Comparison of ENCODE assay signal across 20 mouse cellular contexts in genomic region chr4:84135740-84136139, GRCm38 (mm10).
DNase-seq lines count a peak whose midpoint lies in the region; ATAC-seq lines count a peak whose summit lies in the region.
"Had no signal": no experiment of that assay in that cellular context is flagged by ENCODE, and none has a peak within 500 bp of the region (broad histone marks: within the 10 kb centered on the region; RNA-seq: fewer than 3 reads in every experiment).

No protein-coding gene starts in this region.

- H3K4me3 ChIP-seq in embryonic facial prominence, embryonic 13.5 days, result no peak overlapping the region
- no peak overlapping the region for H3K4me3 ChIP-seq in limb, embryonic 10.5 days
- no peak overlapping the region for H3K4me3 ChIP-seq in midbrain, embryonic 13.5 days (replicated peaks)
- H3K4me3 ChIP-seq: embryonic facial prominence, embryonic 12.5 days; forebrain, embryonic 15.5 days; heart, adult 2 months; heart, embryonic 15.5 days had no signal

- peaks cover 9% of the 10 kb centered on the region; the same call in 1 of the 2 replicates for H3K27me3 ChIP-seq in embryonic facial prominence, embryonic 13.5 days
- 0 out of 2 replicates have a peak, but pooled peaks cover 6% of the 10 kb centered on the region for H3K27me3 ChIP-seq in limb, embryonic 10.5 days (ENCODE audit: low read depth, poor library complexity, severe bottlenecking)
- no peaks in the 10 kb centered on the region for H3K27me3 ChIP-seq in midbrain, embryonic 13.5 days
- H3K27me3 ChIP-seq: embryonic facial prominence, embryonic 12.5 days; forebrain, embryonic 15.5 days; heart, embryonic 15.5 days had no signal

- H3K27ac ChIP-seq in embryonic facial prominence, embryonic 13.5 days, result no peak overlapping the region
- peak overlapping the region; percentile 58; the same call in 1 of the 2 replicates for H3K27ac ChIP-seq in limb, embryonic 10.5 days
- no peak overlapping the region for H3K27ac ChIP-seq in midbrain, embryonic 13.5 days
- H3K27ac ChIP-seq: embryonic facial prominence, embryonic 12.5 days; forebrain, embryonic 15.5 days; heart, adult 2 months; heart, embryonic 15.5 days; hindbrain, postnatal 0 days had no signal

- peak; percentile 43 for DNase-seq in embryo, embryonic 10.5 days (ENCODE audit: low spot score)
- no peak for DNase-seq in embryo, embryonic 9.5 days (ENCODE audit: extremely low spot score)
- no peak for DNase-seq in limb, embryonic 10.5 days (ENCODE audit: low spot score)
- no peak for DNase-seq in adrenal gland, postnatal 10 days
- no peak for DNase-seq in heart, postnatal 14 days
- DNase-seq: adrenal gland, postnatal 25 days; cerebellum, adult 11-12 months; cerebellum, adult 9-10 months; cerebellum, postnatal 25 days; gastrocnemius, postnatal 10 days; heart, adult 2 months; kidney, adult 11 months had no signal

- no peaks in the 10 kb centered on the region for H3K36me3 ChIP-seq in embryonic facial prominence, embryonic 13.5 days
- H3K36me3 ChIP-seq in limb, embryonic 10.5 days, result no peaks in the 10 kb centered on the region
- no peaks in the 10 kb centered on the region for H3K36me3 ChIP-seq in midbrain, embryonic 13.5 days
- H3K36me3 ChIP-seq: embryonic facial prominence, embryonic 12.5 days; forebrain, embryonic 15.5 days; heart, embryonic 15.5 days had no signal

- intact Hi-C loops in heart, postnatal 14 days (cut with DNase I), result no loop called here

- H3K9ac ChIP-seq in embryonic facial prominence, embryonic 13.5 days, result no peak overlapping the region
- no peak overlapping the region for H3K9ac ChIP-seq in midbrain, embryonic 13.5 days (replicated peaks)
- H3K9ac ChIP-seq: embryonic facial prominence, embryonic 12.5 days; forebrain, embryonic 15.5 days; heart, embryonic 15.5 days had no signal

- WGBS in embryonic facial prominence, embryonic 13.5 days, result 28% methylated on average over 10 of the region's 10 CpGs
- WGBS in limb, embryonic 10.5 days, result 61% methylated on average over 10 of the region's 10 CpGs
- WGBS in midbrain, embryonic 13.5 days, result 89% methylated on average over 10 of the region's 10 CpGs

- peaks cover 4% of the 10 kb centered on the region; the same call in 1 of the 2 replicates for H3K9me3 ChIP-seq in embryonic facial prominence, embryonic 13.5 days
- H3K9me3 ChIP-seq in limb, embryonic 10.5 days (replicated peaks), result no peaks in the 10 kb centered on the region
- no peaks in the 10 kb centered on the region for H3K9me3 ChIP-seq in midbrain, embryonic 13.5 days
- H3K9me3 ChIP-seq: embryonic facial prominence, embryonic 12.5 days; forebrain, embryonic 15.5 days; heart, embryonic 15.5 days had no signal

- H3K4me1 ChIP-seq in embryonic facial prominence, embryonic 13.5 days, result peaks cover 24% of the 10 kb centered on the region
- peaks cover 61% of the 10 kb centered on the region for H3K4me1 ChIP-seq in limb, embryonic 10.5 days
- no peaks in the 10 kb centered on the region for H3K4me1 ChIP-seq in midbrain, embryonic 13.5 days (replicated peaks)
- H3K4me1 ChIP-seq: heart, embryonic 15.5 days had no signal

- ATAC-seq in embryonic facial prominence, embryonic 13.5 days (ENCODE audit: insufficient number of reproducible peaks, insufficient read depth, low FRiP score, low TSS enrichment, low read depth), result no peak
- peak; percentile 52 for ATAC-seq in megakaryocyte progenitor cell, adult 5-6 weeks (replicated peaks; ENCODE audit: poor library complexity)
- ATAC-seq in midbrain, embryonic 13.5 days, result no peak
- ATAC-seq: forebrain, embryonic 15.5 days; hindbrain, postnatal 0 days had no signal

- peak overlapping the region; percentile 7 for H3K4me2 ChIP-seq in embryonic facial prominence, embryonic 13.5 days
- no peak overlapping the region for H3K4me2 ChIP-seq in midbrain, embryonic 13.5 days (replicated peaks)
- H3K4me2 ChIP-seq: embryonic facial prominence, embryonic 12.5 days; forebrain, embryonic 15.5 days; heart, embryonic 11.5 days; heart, embryonic 15.5 days had no signal
